Mouse (Mus musculus) midbrain, embryonic 12.5 days (tissue): ENCODE measurements around the gene Smyd5. TPM values are rescaled to one million over a fixed set of nuclear protein-coding genes. Genes with fewer than 3 reads are reported as not detected.
A peak's percentile ranks its signal among the peaks of the same experiment; 100 is the strongest.

ENCODE experiments used
- ATAC-seq: fragments of 200-750 bp; cut with Nextera tagmentation; 2 replicates; pipeline ENCODE4 v1.8.0; 2017; ENCODE audit warnings: low read depth, moderate TSS enrichment, moderate library complexity; ENCODE audit not compliant: low FRiP score
- H3K27ac ChIP-seq: fragments of 300-500 bp; sonication (generic); replicated peaks from 2 replicates; pipeline ENCODE4 v1.5.1; 2016; ENCODE audit warnings: mild to moderate bottlenecking
- H3K27me3 ChIP-seq: fragments of 300-500 bp; sonication (generic); 2 replicates; pipeline ENCODE4 v1.6.1; 2016; ENCODE audit warnings: mild to moderate bottlenecking
- H3K36me3 ChIP-seq: fragments of 300-500 bp; sonication (generic); 2 replicates; pipeline ENCODE4 v1.6.1; 2016
- H3K4me1 ChIP-seq: fragments of 300-500 bp; sonication (generic); 2 replicates; pipeline ENCODE4 v1.6.1; 2016
- H3K4me2 ChIP-seq: fragments of 300-500 bp; sonication (generic); replicated peaks from 2 replicates; pipeline ENCODE4 v1.6.1; 2016; ENCODE audit warnings: mild to moderate bottlenecking, moderate library complexity
- H3K4me3 ChIP-seq: fragments of 300-500 bp; sonication (generic); 2 replicates; pipeline ENCODE4 v1.5.1; 2016; ENCODE audit warnings: mild to moderate bottlenecking
- H3K9ac ChIP-seq: fragments of 300-500 bp; sonication (generic); replicated peaks from 2 replicates; pipeline ENCODE4 v1.6.1; 2016; ENCODE audit warnings: mild to moderate bottlenecking, moderate library complexity
- H3K9me3 ChIP-seq: fragments of 300-500 bp; sonication (generic); 2 replicates; pipeline ENCODE4 v1.6.1; 2016; ENCODE audit warnings: mild to moderate bottlenecking
- WGBS: fragments of 180-500 bp; shearing (Covaris S2); methylation state at CpG from one replicate; pipeline ENCODE4 v1.1.7; 2016; 5-methylcytosine and 5-hydroxymethylcytosine counted together
- polyA plus RNA-seq: library from polyadenylated mRNA; unstranded; fragments of >200 nt; fragmentation: Nextera tagmentation; extraction: Ambion mirVana; gene quantifications from 2 replicates; pipeline ENCODE4 v1.2.1, GENCODE M21; 2016

The Smyd5 gene
- polyA plus RNA-seq = 51.4 and 54.8 TPM in 2 replicates

GRCm38 (mm10) chr6:85431842-85432431, at the start of gene Smyd5:
Gene Smyd5, plus strand, starts transcription at chr6:85431989.
- Histone ChIP-seq H3K9me3 (no peaks in the 10 kb centered on the region), H3K4me1 (0 out of 2 replicates have a peak, but pooled peaks cover 9% of the 10 kb centered on the region), H3K27me3 (peaks cover 4% of the 10 kb centered on the region; the same call in 1 of the 2 replicates), H3K36me3 (no peaks in the 10 kb centered on the region), H3K4me3 (peak within 1 kb of the TSS; percentile 89), H3K27ac (no peak within 1 kb of the TSS; the same call in 1 of the 2 replicates), H3K9ac (peak within 1 kb of the TSS; percentile 76), H3K4me2 (peak within 1 kb of the TSS; percentile 90)
- under 1% methylated on average over 39 of the region's 39 CpGs for WGBS
- ATAC-seq = peak; percentile 83

- Histone ChIP-seq H3K36me3 (no peaks in the 10 kb centered on the region), H3K27ac (no peak overlapping the region), H3K27me3 (peaks cover 8% of the 10 kb centered on the region), H3K4me2 (no peak overlapping the region), H3K9ac (no peak overlapping the region), H3K9me3 (no peaks in the 10 kb centered on the region; the same call in 1 of the 2 replicates), H3K4me1 (peaks cover 7% of the 10 kb centered on the region), H3K4me3 (no peak overlapping the region)
- WGBS = 86% methylated on average over 2 of the region's 2 CpGs
- no peak for ATAC-seq
These were observed 49.0 kb upstream of the Smyd5 start for GRCm38 (mm10) chr6:85382791-85383190.

- Histone ChIP-seq H3K27ac (no peak overlapping the region), H3K9me3 (no peaks in the 10 kb centered on the region; the same call in 1 of the 2 replicates), H3K4me1 (no peaks in the 10 kb centered on the region), H3K4me2 (no peak overlapping the region), H3K36me3 (no peaks in the 10 kb centered on the region), H3K4me3 (no peak overlapping the region), H3K27me3 (peaks cover 12% of the 10 kb centered on the region), H3K9ac (no peak overlapping the region)
- no peak for ATAC-seq
- 79% methylated on average over 5 of the region's 5 CpGs for WGBS
These were observed 43.2 kb upstream of the Smyd5 start for GRCm38 (mm10) chr6:85388608-85389007.

GRCm38 (mm10) chr6:85391803-85392202, 40.0 kb upstream of the Smyd5 start:
- no peak overlapping the region for H3K27ac ChIP-seq
- no peaks in the 10 kb centered on the region for H3K36me3 ChIP-seq
- H3K9me3 ChIP-seq = no peaks in the 10 kb centered on the region
- ATAC-seq = no peak
- no peak overlapping the region for H3K9ac ChIP-seq
- no peaks in the 10 kb centered on the region for H3K4me1 ChIP-seq
- H3K4me2 ChIP-seq = no peak overlapping the region
- peaks cover 8% of the 10 kb centered on the region for H3K27me3 ChIP-seq
- 29% methylated on average over 6 of the region's 7 CpGs for WGBS
- H3K4me3 ChIP-seq = no peak overlapping the region

- no peak overlapping the region for H3K4me2 ChIP-seq
- ATAC-seq = no peak
- H3K9me3 ChIP-seq = no peaks in the 10 kb centered on the region
- no peaks in the 10 kb centered on the region; the same call in 1 of the 2 replicates for H3K4me1 ChIP-seq
- no peak overlapping the region for H3K4me3 ChIP-seq
- no peak overlapping the region for H3K9ac ChIP-seq
- no peaks in the 10 kb centered on the region for H3K27me3 ChIP-seq
- H3K27ac ChIP-seq = no peak overlapping the region
- 85% methylated on average over 2 of the region's 2 CpGs for WGBS
- no peaks in the 10 kb centered on the region for H3K36me3 ChIP-seq
These were observed 36.4 kb upstream of the Smyd5 start for GRCm38 (mm10) chr6:85395360-85395759.

- H3K9ac ChIP-seq = no peak overlapping the region
- no peaks in the 10 kb centered on the region for H3K9me3 ChIP-seq
- H3K36me3 ChIP-seq = no peaks in the 10 kb centered on the region
- no peak overlapping the region for H3K27ac ChIP-seq
- H3K4me2 ChIP-seq = no peak overlapping the region
- WGBS = 15% methylated on average over 1 of the region's 1 CpGs
- no peak for ATAC-seq
- no peak overlapping the region for H3K4me3 ChIP-seq
- H3K4me1 ChIP-seq = no peaks in the 10 kb centered on the region; the same call in 1 of the 2 replicates
- no peaks in the 10 kb centered on the region for H3K27me3 ChIP-seq
These were observed 34.6 kb upstream of the Smyd5 start for GRCm38 (mm10) chr6:85397165-85397564.

- no peaks in the 10 kb centered on the region for H3K9me3 ChIP-seq
- no peak overlapping the region for H3K4me2 ChIP-seq
- ATAC-seq = no peak
- H3K27ac ChIP-seq = no peak overlapping the region
- no peak overlapping the region for H3K4me3 ChIP-seq
- no peak overlapping the region for H3K9ac ChIP-seq
- WGBS = 39% methylated on average over 5 of the region's 5 CpGs
- H3K36me3 ChIP-seq = no peaks in the 10 kb centered on the region
- peaks cover 5% of the 10 kb centered on the region for H3K4me1 ChIP-seq
- H3K27me3 ChIP-seq = no peaks in the 10 kb centered on the region
These were observed 32.1 kb upstream of the Smyd5 start for GRCm38 (mm10) chr6:85399715-85400114.

GRCm38 (mm10) chr6:85402613-85403012, 29.2 kb upstream of the Smyd5 start:
- WGBS = 43% methylated on average over 2 of the region's 2 CpGs
- H3K4me2 ChIP-seq = no peak overlapping the region
- ATAC-seq = no peak
- H3K4me1 ChIP-seq = peaks cover 5% of the 10 kb centered on the region
- peak overlapping the region; percentile 54 for H3K27ac ChIP-seq
- no peak overlapping the region for H3K4me3 ChIP-seq
- H3K9me3 ChIP-seq = no peaks in the 10 kb centered on the region
- H3K9ac ChIP-seq = no peak overlapping the region
- peaks cover 10% of the 10 kb centered on the region for H3K27me3 ChIP-seq
- no peaks in the 10 kb centered on the region for H3K36me3 ChIP-seq

- peak overlapping the region; percentile 54 for H3K27ac ChIP-seq
- H3K9ac ChIP-seq = no peak overlapping the region
- no peaks in the 10 kb centered on the region for H3K36me3 ChIP-seq
- no peak for ATAC-seq
- H3K4me1 ChIP-seq = peaks cover 5% of the 10 kb centered on the region
- H3K9me3 ChIP-seq = no peaks in the 10 kb centered on the region
- H3K4me2 ChIP-seq = no peak overlapping the region
- WGBS = 75% methylated on average over 10 of the region's 10 CpGs
- peaks cover 15% of the 10 kb centered on the region for H3K27me3 ChIP-seq
- no peak overlapping the region for H3K4me3 ChIP-seq
These were observed 28.8 kb upstream of the Smyd5 start for GRCm38 (mm10) chr6:85403039-85403438.

GRCm38 (mm10) chr6:85409003-85409402, 22.8 kb upstream of the Smyd5 start:
- Histone ChIP-seq H3K9ac (peak overlapping the region; percentile 8; the same call in 1 of the 2 replicates), H3K4me3 (peak overlapping the region; percentile 35), H3K36me3 (no peaks in the 10 kb centered on the region), H3K9me3 (no peaks in the 10 kb centered on the region), H3K27me3 (peaks cover 41% of the 10 kb centered on the region), H3K27ac (no peak overlapping the region), H3K4me2 (peak overlapping the region; percentile 59), H3K4me1 (peaks cover 16% of the 10 kb centered on the region)
- WGBS = 1% methylated on average over 31 of the region's 31 CpGs
- ATAC-seq = peak; percentile 73

GRCm38 (mm10) chr6:85410771-85411273, 21.0 kb upstream of the Smyd5 start:
- H3K4me1 ChIP-seq = peaks cover 16% of the 10 kb centered on the region
- ATAC-seq = peak; percentile 81
- 9% methylated on average over 13 of the region's 13 CpGs for WGBS
- peaks cover 41% of the 10 kb centered on the region for H3K27me3 ChIP-seq
- H3K9me3 ChIP-seq = no peaks in the 10 kb centered on the region
- H3K4me3 ChIP-seq = no peak overlapping the region
- H3K36me3 ChIP-seq = no peaks in the 10 kb centered on the region
- no peak overlapping the region for H3K27ac ChIP-seq
- no peak overlapping the region for H3K4me2 ChIP-seq
- H3K9ac ChIP-seq = no peak overlapping the region

GRCm38 (mm10) chr6:85415829-85416228, 16.0 kb upstream of the Smyd5 start:
- no peak for ATAC-seq
- no peaks in the 10 kb centered on the region for H3K27me3 ChIP-seq
- no peaks in the 10 kb centered on the region for H3K9me3 ChIP-seq
- H3K4me3 ChIP-seq = no peak overlapping the region
- no peaks in the 10 kb centered on the region for H3K36me3 ChIP-seq
- no peak overlapping the region for H3K4me2 ChIP-seq
- no peak overlapping the region for H3K9ac ChIP-seq
- H3K27ac ChIP-seq = no peak overlapping the region
- 64% methylated on average over 3 of the region's 3 CpGs for WGBS
- no peaks in the 10 kb centered on the region for H3K4me1 ChIP-seq
